Mouse (Mus musculus): ENCODE results near the gene Macrod1.

Gene Macrod1

GRCm38 (mm10) chr19:7196741-7197270 lies 140.2 kb downstream of the Macrod1 start:
- DNase-seq (ENCODE audit: low read depth, low spot score): peak; percentile 95

- DNase-seq (ENCODE audit: low read depth, low spot score): no peak
These were observed 140.8 kb downstream of the Macrod1 start for GRCm38 (mm10) chr19:7197445-7197844.

DNA sequence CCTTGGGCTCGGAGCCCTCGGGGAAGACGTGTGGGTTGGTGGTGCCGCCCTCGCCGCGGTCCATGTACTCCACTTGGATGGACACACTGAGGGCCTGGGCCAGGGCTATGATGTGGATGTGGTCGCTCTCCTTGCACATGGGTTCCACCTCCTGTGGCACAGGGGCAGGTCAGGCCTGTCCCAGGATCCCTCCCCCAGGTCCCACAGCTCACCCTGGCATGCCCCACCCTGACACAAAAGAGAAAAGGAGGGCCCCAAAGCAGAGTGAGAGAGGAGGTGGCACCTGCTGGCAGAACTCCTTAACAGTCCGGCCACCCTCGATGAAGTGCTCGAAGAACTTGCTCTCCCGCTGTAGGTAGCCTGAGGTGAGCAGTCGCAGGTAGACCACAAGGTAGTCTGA lies 142.5 kb downstream of the Macrod1 start:
- no peak for DNase-seq (ENCODE audit: low read depth, low spot score)

DNA sequence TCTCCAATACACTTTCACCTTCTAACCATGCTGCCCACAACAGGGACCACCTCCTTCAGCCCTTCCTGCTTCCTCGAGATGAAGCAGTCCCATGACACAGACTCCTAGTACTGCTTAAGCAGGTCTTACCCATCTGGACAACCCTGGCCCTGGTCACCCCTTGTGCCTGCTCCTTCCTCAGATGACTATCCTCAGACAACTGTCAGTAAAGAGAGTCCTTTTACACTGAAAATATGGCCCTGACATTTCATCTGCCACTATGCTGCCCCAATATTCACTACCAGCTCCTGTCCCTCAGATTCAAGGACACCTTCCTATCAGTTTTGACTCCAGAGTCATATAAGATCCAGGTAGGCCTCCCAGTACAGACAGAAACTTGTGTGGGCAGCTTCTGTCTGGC lies 143.8 kb downstream of the Macrod1 start:
- DNase-seq (ENCODE audit: low read depth, low spot score): no peak

DNA sequence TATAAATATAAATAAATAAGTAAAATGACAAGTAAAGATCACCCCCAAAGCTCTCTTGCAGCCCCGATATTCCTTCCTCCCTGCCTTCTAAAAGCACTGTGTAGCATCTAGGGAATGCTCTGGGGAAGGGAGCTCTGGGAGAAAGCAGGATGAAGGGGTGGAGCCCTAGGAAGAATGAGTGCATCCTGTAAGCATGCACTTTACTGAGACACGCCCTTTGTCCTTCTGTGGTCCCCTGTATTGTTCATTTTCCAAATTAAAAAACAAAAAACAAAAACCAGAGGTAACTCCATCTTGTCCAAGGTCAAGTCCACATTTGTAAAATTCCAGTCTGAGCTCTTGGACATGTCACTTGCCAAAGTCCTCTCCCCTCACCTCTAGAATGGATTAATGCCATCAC lies 148.3 kb downstream of the Macrod1 start:
- no peak for DNase-seq (ENCODE audit: low read depth, low spot score)

- no peak for DNase-seq (ENCODE audit: low read depth, low spot score)
These were observed 148.7 kb downstream of the Macrod1 start for GRCm38 (mm10) chr19:7205326-7205725.

GRCm38 (mm10) chr19:7205753-7206736 lies 149.4 kb downstream of the Macrod1 start, which contains the start of gene Otub1:
Otub1 (minus strand) TSS chr19:7206316.
- peak; percentile 97 for DNase-seq (ENCODE audit: low read depth, low spot score)

- DNase-seq (ENCODE audit: low read depth, low spot score): no peak
These were observed 153.5 kb downstream of the Macrod1 start for GRCm38 (mm10) chr19:7209907-7210646.

GRCm38 (mm10) chr19:7212216-7212615 lies 155.6 kb downstream of the Macrod1 start:
- no peak for DNase-seq (ENCODE audit: low read depth, low spot score)

- no peak for DNase-seq (ENCODE audit: low read depth, low spot score)
These were observed 156.4 kb downstream of the Macrod1 start for GRCm38 (mm10) chr19:7213010-7213409.

DNA sequence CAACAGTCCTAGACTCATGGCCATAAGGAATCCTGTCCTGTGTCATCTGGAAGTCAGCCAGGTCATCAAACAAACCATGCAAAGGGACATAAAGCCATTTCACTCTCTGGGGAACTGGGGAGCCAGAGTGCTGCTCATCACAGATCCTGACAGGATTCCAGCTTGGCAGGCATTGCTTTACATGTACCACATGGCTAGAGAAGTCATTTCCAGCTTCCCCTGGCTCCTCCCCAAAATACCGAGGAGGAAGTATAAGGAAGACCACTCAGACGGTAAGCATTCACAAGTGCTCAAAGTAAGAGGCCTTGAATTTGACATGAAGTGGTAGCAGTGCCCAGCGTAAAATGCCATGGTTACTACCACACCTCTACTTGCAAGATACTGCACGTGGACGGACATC lies 157.9 kb downstream of the Macrod1 start:
- DNase-seq (ENCODE audit: low read depth, low spot score): no peak

- DNase-seq (ENCODE audit: low read depth, low spot score): peak; percentile 99
These were observed 160.7 kb downstream of the Macrod1 start, which contains the start of gene Cox8a for GRCm38 (mm10) chr19:7217162-7217925. Cox8a (minus strand) TSS chr19:7217616.

DNA sequence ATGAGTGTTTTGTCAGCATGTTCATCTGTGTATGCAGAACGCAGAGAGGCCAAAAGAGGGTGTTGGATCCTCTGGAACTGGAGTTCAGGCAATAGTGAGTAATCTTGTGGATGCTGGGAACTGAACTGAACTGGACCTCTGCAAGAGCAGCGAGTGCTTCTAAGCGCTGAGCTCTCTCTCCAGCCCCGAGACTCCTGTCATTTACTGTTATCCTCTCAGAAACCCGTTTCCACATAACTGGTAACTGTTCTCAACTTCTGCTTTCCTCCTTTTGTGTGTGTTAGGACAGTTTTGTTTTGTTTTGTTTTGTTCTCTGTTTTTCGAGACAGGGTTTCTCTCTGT lies 161.3 kb downstream of the Macrod1 start:
- DNase-seq (ENCODE audit: low read depth, low spot score): no peak

GRCm38 (mm10) chr19:7218753-7219152 lies 162.1 kb downstream of the Macrod1 start:
- no peak for DNase-seq (ENCODE audit: low read depth, low spot score)

- DNase-seq (ENCODE audit: low read depth, low spot score): no peak
These were observed 165.6 kb downstream of the Macrod1 start for GRCm38 (mm10) chr19:7222196-7222595.

DNA sequence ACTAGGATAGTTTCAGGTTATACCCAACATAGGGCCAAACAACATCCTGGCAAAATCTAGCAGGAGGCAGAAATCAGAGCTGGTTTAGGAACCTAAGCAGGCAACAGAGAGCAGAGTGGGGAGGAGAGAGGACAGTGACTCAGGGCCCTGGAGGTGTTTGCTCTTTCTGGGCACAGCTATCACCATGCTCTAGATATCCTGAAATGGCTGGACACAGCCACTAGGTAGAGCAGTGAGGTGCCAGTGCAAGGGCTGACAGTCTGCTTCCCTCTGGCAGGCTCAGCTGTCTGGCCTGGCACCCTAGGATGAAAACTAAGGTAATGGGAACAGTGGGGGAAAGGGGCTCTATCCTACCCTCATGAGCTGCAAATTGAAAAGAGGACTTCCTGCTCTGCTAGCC lies 166.9 kb downstream of the Macrod1 start:
- no peak for DNase-seq (ENCODE audit: low read depth, low spot score)

GRCm38 (mm10) chr19:7224253-7224652 lies 167.6 kb downstream of the Macrod1 start:
- no peak for DNase-seq (ENCODE audit: low read depth, low spot score)

DNA sequence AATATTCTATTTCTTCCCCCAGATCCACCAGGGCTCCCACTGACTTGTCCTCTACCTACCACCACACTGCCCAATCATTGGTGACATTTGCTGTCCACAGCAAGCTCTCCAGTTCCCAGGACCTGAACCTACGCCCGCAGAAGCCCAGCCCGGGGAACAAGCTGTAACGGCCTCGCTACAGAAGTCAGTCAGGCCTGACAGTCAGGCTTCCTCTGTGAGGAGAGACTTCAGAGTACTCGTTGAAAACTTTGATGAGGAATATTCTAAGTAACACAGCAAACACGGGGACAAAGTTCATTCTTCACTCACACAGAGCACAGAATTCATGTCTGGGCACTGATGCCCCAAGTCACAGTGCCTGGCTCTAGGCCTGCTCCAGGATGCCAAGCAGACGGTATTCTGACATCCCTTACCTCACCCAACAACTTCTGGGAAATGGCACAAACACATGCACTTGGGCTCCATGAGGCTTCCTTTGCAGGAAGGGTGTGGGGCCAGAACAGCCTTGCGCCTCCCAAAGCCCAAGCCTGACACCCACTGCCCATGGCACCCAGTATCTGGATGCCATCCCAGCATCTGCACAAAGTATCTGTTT lies 168.6 kb downstream of the Macrod1 start:
- no peak for DNase-seq (ENCODE audit: low read depth, low spot score)

GRCm38 (mm10) chr19:7226511-7226914 lies 169.9 kb downstream of the Macrod1 start:
- peak; percentile 62 for DNase-seq (ENCODE audit: low read depth, low spot score)

- DNase-seq (ENCODE audit: low read depth, low spot score): peak; percentile 91
These were observed 178.1 kb downstream of the Macrod1 start for GRCm38 (mm10) chr19:7234537-7235221.

All from ZHBTc4 (cell line).